ENCODE assay signal across 13 mouse cellular contexts in the genomic region with DNA sequence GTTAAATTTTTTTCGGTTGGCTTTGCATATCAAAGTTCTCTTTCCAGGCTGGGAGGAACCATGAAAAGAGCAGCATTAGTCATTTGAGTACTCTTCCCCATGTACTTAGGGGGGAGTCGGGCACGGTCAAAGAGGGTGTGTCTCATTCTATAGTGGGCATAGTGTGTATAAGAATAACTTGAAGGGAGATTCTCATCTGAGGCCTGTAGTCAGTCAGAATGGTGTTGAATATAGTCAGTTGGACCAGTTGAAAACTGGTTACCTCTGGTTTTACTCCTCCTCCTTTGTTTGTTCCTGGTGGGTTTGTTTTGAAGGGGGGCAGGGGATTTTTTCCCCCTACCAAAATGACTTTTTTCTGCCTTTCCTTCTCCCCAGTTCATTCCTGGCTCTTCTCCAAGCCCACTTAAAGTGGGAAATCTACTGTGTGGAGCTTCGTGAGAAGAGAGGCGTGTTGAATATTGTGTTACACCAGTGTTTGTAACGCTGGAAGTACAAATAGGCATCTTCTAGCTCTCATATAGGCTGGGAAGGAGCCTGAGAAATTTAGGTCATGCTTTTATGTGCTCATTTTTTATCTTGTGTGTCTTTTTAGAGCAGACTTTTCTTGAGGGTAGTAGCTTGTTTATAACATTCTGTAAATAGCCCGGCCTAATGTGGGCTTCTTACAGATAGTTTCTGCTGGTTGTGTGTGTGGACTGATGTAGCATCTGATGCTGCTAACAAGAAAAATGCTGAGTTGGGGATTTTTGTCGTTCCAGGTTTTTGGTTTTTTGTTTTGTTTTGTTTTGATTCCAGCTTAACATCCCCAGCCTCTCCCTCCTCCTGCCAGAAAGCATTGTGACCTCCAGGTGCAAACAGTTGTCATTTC.
DNase-seq lines count a peak whose midpoint lies in the region; ATAC-seq and TF ChIP-seq lines count a peak whose summit lies in the region.
"Had no signal": no experiment of that assay in that cellular context is flagged by ENCODE, and none has a peak within 500 bp of the region (broad histone marks: within the 10 kb centered on the region; RNA-seq: fewer than 3 reads in every experiment).

No protein-coding gene starts in this region.

- TF ChIP-seq POLR2A in olfactory bulb, adult 2 months (IDR thresholded peaks at IDR 0.05; ENCODE audit: insufficient read depth, low read depth, low read length): no peak

- H3K4me1 ChIP-seq in heart, embryonic 13.5 days: peaks cover 53% of the 10 kb centered on the region
- H3K4me1 ChIP-seq in heart, embryonic 12.5 days (replicated peaks): peaks cover 50% of the 10 kb centered on the region
- H3K4me1 ChIP-seq in lung, embryonic 15.5 days: peaks cover 26% of the 10 kb centered on the region
- peaks cover 13% of the 10 kb centered on the region for H3K4me1 ChIP-seq in intestine, embryonic 15.5 days (replicated peaks)
- peaks cover 9% of the 10 kb centered on the region for H3K4me1 ChIP-seq in olfactory bulb, adult 2 months (ENCODE audit: control insufficient read depth, insufficient read depth, low read length)

- H3K4me2 ChIP-seq in heart, embryonic 13.5 days: no peak overlapping the region
- no peak overlapping the region for H3K4me2 ChIP-seq in heart, embryonic 12.5 days
- H3K4me2 ChIP-seq in lung, embryonic 15.5 days: no peak overlapping the region
- no peak overlapping the region for H3K4me2 ChIP-seq in intestine, embryonic 15.5 days (replicated peaks)
- H3K4me2 ChIP-seq: hindbrain, embryonic 12.5 days had no signal

- no peak overlapping the region for H3K9ac ChIP-seq in heart, embryonic 13.5 days
- no peak overlapping the region for H3K9ac ChIP-seq in heart, embryonic 12.5 days
- H3K9ac ChIP-seq in lung, embryonic 15.5 days: no peak overlapping the region
- H3K9ac ChIP-seq in intestine, embryonic 15.5 days: no peak overlapping the region
- H3K9ac ChIP-seq: hindbrain, embryonic 12.5 days had no signal

- peak overlapping the region; percentile 21; the same call in 1 of the 2 replicates for H3K27ac ChIP-seq in heart, embryonic 13.5 days (replicated peaks)
- no peak overlapping the region for H3K27ac ChIP-seq in heart, embryonic 12.5 days (ENCODE audit: poor library complexity, severe bottlenecking)
- H3K27ac ChIP-seq in lung, embryonic 15.5 days: peak overlapping the region; percentile 15; the same call in 1 of the 2 replicates
- H3K27ac ChIP-seq in intestine, embryonic 15.5 days: no peak overlapping the region
- H3K27ac ChIP-seq in olfactory bulb, adult 2 months (ENCODE audit: insufficient read depth, low read depth, low read length): peak overlapping the region; percentile 45

- H3K4me3 ChIP-seq in heart, embryonic 13.5 days: no peak overlapping the region
- no peak overlapping the region for H3K4me3 ChIP-seq in heart, embryonic 12.5 days
- no peak overlapping the region for H3K4me3 ChIP-seq in lung, embryonic 15.5 days
- H3K4me3 ChIP-seq in intestine, embryonic 15.5 days (replicated peaks): no peak overlapping the region
- H3K4me3 ChIP-seq in olfactory bulb, adult 2 months (ENCODE audit: insufficient read depth, low read depth, low read length): no peak overlapping the region
- H3K4me3 ChIP-seq: hindbrain, embryonic 12.5 days; megakaryocyte, embryonic 14.5 days had no signal

- DNase-seq in lung, postnatal 14 days: no peak
- no peak for DNase-seq in adrenal gland, adult 2 months
- DNase-seq: gastrocnemius, postnatal 25 days; kidney, postnatal 4 days; right cerebral cortex, postnatal 4 days; thymus, adult 18-20 months had no signal

- H3K27me3 ChIP-seq in heart, embryonic 13.5 days (replicated peaks): no peaks in the 10 kb centered on the region
- no peaks in the 10 kb centered on the region for H3K27me3 ChIP-seq in heart, embryonic 12.5 days (replicated peaks)
- H3K27me3 ChIP-seq in lung, embryonic 15.5 days: no peaks in the 10 kb centered on the region
- no peaks in the 10 kb centered on the region for H3K27me3 ChIP-seq in intestine, embryonic 15.5 days (replicated peaks)
- H3K27me3 ChIP-seq: hindbrain, embryonic 12.5 days; megakaryocyte, embryonic 14.5 days had no signal

- TF ChIP-seq CTCF in olfactory bulb, adult 2 months (IDR thresholded peaks at IDR 0.05; ENCODE audit: insufficient read depth, low read depth, low read length): no peak

- H3K9me3 ChIP-seq in heart, embryonic 13.5 days: no peaks in the 10 kb centered on the region
- H3K9me3 ChIP-seq in heart, embryonic 12.5 days (replicated peaks): no peaks in the 10 kb centered on the region
- H3K9me3 ChIP-seq in lung, embryonic 15.5 days: no peaks in the 10 kb centered on the region
- no peaks in the 10 kb centered on the region for H3K9me3 ChIP-seq in intestine, embryonic 15.5 days

- peaks cover 15% of the 10 kb centered on the region for H3K36me3 ChIP-seq in heart, embryonic 13.5 days
- H3K36me3 ChIP-seq in heart, embryonic 12.5 days: peaks cover 12% of the 10 kb centered on the region
- H3K36me3 ChIP-seq in lung, embryonic 15.5 days: peaks cover 7% of the 10 kb centered on the region; the same call in 1 of the 2 replicates
- peaks cover 4% of the 10 kb centered on the region; the same call in 1 of the 2 replicates for H3K36me3 ChIP-seq in intestine, embryonic 15.5 days
- H3K36me3 ChIP-seq: hindbrain, embryonic 12.5 days had no signal

- WGBS in heart, embryonic 13.5 days: 59% methylated on average over 8 of the region's 8 CpGs
- whole genome bisulfite sequencing in heart, embryonic 12.5 days: 64% methylated on average over 8 of the region's 8 CpGs
- WGBS in lung, embryonic 15.5 days: 46% methylated on average over 8 of the region's 8 CpGs
- WGBS in intestine, embryonic 15.5 days: 51% methylated on average over 8 of the region's 8 CpGs
- WGBS in olfactory bulb, adult 2 months: 41% methylated on average over 8 of the region's 8 CpGs

- no peak for ATAC-seq in heart, embryonic 13.5 days (ENCODE audit: extremely low read depth, insufficient number of reproducible peaks, low FRiP score, low TSS enrichment)
- ATAC-seq in heart, embryonic 12.5 days (ENCODE audit: insufficient number of reproducible peaks, low FRiP score): no peak
- no peak for ATAC-seq in lung, embryonic 15.5 days (ENCODE audit: borderline replicate concordance, extremely low read depth, low FRiP score, low TSS enrichment)
- ATAC-seq in intestine, embryonic 15.5 days: 0 out of 2 replicates have a peak, but pooled peaks have one; percentile 51

Comparison
In these comparisons a context has a peak if more than half of its experiments do, and no peak if none do; other contexts are left out.
1. H3K27ac ChIP-seq: peak in heart, embryonic 13.5 days (single experiment), lung, embryonic 15.5 days (single experiment) and olfactory bulb, adult 2 months (single experiment); none in heart, embryonic 12.5 days (single experiment) and intestine, embryonic 15.5 days (single experiment).